In the genomic region with DNA sequence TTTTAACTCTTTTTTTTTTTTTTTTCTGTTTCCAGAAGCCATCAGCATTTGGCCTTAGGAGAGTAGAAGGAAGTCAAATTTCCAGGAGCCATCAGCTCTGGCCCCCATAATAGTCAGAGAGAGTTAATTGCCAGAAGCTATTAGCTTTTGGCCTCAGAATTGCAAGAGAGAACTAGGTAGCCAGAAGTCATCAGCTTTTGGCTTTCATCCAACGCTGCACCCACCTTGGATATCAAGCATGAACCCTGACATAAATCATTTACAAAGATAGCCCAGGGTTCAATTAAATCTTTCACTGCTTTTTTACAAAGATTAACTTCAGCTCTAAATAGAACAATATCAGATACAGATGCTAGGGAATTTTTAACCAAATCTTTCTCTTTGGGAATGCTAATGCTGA, we compare ENCODE assay signal across 15 mouse cellular contexts. TPM values are rescaled to one million over a fixed set of nuclear protein-coding genes. Genes with fewer than 3 reads are reported as not detected.
"Had no signal": no experiment of that assay in that cellular context is flagged by ENCODE, and none has a peak within 500 bp of the region (broad histone marks: within the 10 kb centered on the region; RNA-seq: fewer than 3 reads in every experiment).

No protein-coding gene starts in this region.

- H3K9me3 ChIP-seq: limb, embryonic 10.5 days; lung, embryonic 15.5 days had no signal

- H3K9ac ChIP-seq: liver, embryonic 13.5 days; liver, postnatal 0 days; lung, embryonic 15.5 days; midbrain, embryonic 13.5 days; neural tube, embryonic 15.5 days had no signal

- H3K4me3 ChIP-seq: left cerebral cortex, adult 2 months; limb, embryonic 10.5 days; liver, embryonic 13.5 days; lung, embryonic 15.5 days; midbrain, embryonic 13.5 days; myocyte; neural tube, embryonic 15.5 days had no signal

- H3K4me1 ChIP-seq: limb, embryonic 10.5 days; lung, embryonic 15.5 days; midbrain, embryonic 13.5 days; neural tube, embryonic 15.5 days had no signal

- ATAC-seq: hindbrain, embryonic 16.5 days; inflammation-experienced regulatory T-cells, adult 6 months; intestine, postnatal 0 days; liver, postnatal 0 days; midbrain, embryonic 13.5 days had no signal

- H3K27me3 ChIP-seq: liver, embryonic 13.5 days; lung, embryonic 15.5 days; midbrain, embryonic 13.5 days; neural tube, embryonic 15.5 days had no signal

- H3K4me2 ChIP-seq: liver, embryonic 13.5 days; lung, embryonic 15.5 days; midbrain, embryonic 13.5 days; neural tube, embryonic 15.5 days had no signal

- H3K27ac ChIP-seq: left cerebral cortex, adult 2 months; limb, embryonic 10.5 days; liver, embryonic 13.5 days; lung, embryonic 15.5 days; midbrain, embryonic 13.5 days; neural tube, embryonic 15.5 days; stomach, postnatal 0 days had no signal

- H3K36me3 ChIP-seq: limb, embryonic 10.5 days; liver, embryonic 13.5 days; lung, embryonic 15.5 days; midbrain, embryonic 13.5 days; neural tube, embryonic 15.5 days had no signal

- DNase-seq: liver, embryonic 13.5 days; lung, postnatal 14 days; thymus, postnatal 36 days had no signal

RNA-seq across cellular contexts. Expression of a gene that starts 23.3 kb away (rescaled TPM):
- total RNA-seq: megakaryocyte-erythroid progenitor cell, adult 5-6 weeks had no signal
- polyA plus RNA-seq: inflammation-experienced regulatory T-cells, adult 6 months had no signal
